Mouse (Mus musculus) left cerebral cortex, postnatal 4 days (tissue): ENCODE results near the gene Asap3. TPM values are rescaled to one million over a fixed set of nuclear protein-coding genes. Genes with fewer than 3 reads are reported as not detected.

ENCODE experiments used
- DNase-seq: peaks from one replicate; pipeline ENCODE4 v3.0.0-alpha.2; 2022
- intact Hi-C: fragments of 180-260 bp; cut with DNase I; formaldehyde crosslinking; loops from one replicate; pipeline ENCODE4 v1.15.1; 2025
- total RNA-seq, 2 experiments: library from RNA; stranded (reverse); gene quantifications; 2 replicates each; pipeline ENCODE4 v1.2.3; 2021

Gene Asap3
- 1 to 10 TPM; 4.2 to 4.9 TPM for total RNA-seq

GRCm38 (mm10) chr4:136206033-136206893, at the start of gene Asap3:
Asap3 (plus strand) TSS chr4:136206365.
- peak; percentile 98 for DNase-seq
- intact Hi-C loops, result loop anchor here (5.0 kb wide), 1 partner anchor 36 kb away; no protein-coding TSS in a partner anchor

- intact Hi-C loops, result loop anchor here (2.0 kb wide), 1 partner anchor 88 kb away; no protein-coding TSS in a partner anchor
- no peak for DNase-seq
Observed at GRCm38 (mm10) chr4:136158498-136158897, 47.7 kb upstream of the Asap3 start.

GRCm38 (mm10) chr4:136159802-136160397, 46.3 kb upstream of the Asap3 start:
- DNase-seq, result peak; percentile 68
- intact Hi-C loops, result loop anchor here (2.0 to 5.0 kb wide), 3 partner anchors 42 to 203 kb away; no protein-coding TSS in a partner anchor

GRCm38 (mm10) chr4:136163448-136163847, 42.7 kb upstream of the Asap3 start:
- DNase-seq, result peak; percentile 90
- intact Hi-C loops, result loop anchor here (5.0 kb wide), 2 partner anchors 39 to 206 kb away; no protein-coding TSS in a partner anchor

DNA sequence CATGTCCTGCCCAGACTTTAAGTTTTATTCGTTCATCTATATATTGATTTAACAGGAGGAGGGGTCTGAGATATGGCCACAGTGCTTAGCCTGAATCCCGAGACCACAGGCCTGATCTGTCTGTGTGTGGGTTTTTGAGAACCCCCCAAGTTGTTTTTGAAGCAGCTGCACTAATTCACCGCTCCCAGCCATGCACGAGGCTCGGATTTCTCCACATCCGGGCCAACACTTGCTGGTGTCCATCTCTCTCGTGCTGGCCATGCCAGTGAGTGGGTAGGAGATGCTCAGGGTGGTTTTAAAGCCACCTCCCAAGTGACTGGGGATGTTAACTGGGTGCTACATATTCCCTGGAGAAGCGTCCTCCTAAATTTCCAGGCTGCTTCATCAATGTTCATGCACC, 41.2 kb upstream of the Asap3 start:
- intact Hi-C loops, result loop anchor here (5.0 kb wide), 2 partner anchors 37 to 208 kb away; no protein-coding TSS in a partner anchor
- no peak for DNase-seq

- no peak for DNase-seq
- intact Hi-C loops, result no loop called here
Observed at GRCm38 (mm10) chr4:136167701-136168100, 38.5 kb upstream of the Asap3 start.

DNA sequence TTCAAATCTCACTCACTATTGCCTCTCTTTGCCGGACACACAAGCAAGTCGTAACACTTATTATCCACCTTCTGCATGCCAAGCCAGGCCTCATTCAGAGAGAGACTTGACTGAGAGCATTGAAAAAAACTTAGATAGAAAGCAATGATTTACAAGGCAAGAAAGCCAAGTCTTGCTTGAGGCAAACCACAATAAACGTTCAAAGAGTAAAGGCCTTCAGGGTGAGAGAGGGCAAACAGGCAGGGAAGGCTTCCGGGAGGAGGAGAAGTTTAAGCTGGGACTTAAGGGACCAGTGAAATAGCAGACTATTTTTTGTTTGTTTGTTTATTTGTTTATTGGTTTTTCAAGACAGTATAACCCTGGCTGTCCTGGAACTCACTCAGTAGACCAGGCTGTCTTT, 35.8 kb upstream of the Asap3 start:
- no peak for DNase-seq
- intact Hi-C loops, result no loop called here

GRCm38 (mm10) chr4:136171455-136171854, 34.7 kb upstream of the Asap3 start:
- intact Hi-C loops, result no loop called here
- no peak for DNase-seq

- DNase-seq, result peak; percentile 78
- intact Hi-C loops, result no loop called here
Observed at GRCm38 (mm10) chr4:136172011-136172541, 34.1 kb upstream of the Asap3 start, which contains the start of gene E2f2. E2f2 (plus strand) TSS chr4:136172394.

- intact Hi-C loops, result no loop called here
- DNase-seq, result peak; percentile 90
Observed at GRCm38 (mm10) chr4:136172542-136173209, 33.5 kb upstream of the Asap3 start.

GRCm38 (mm10) chr4:136173210-136173715, 32.9 kb upstream of the Asap3 start:
- no peak for DNase-seq
- intact Hi-C loops, result no loop called here

GRCm38 (mm10) chr4:136174216-136175193, 31.7 kb upstream of the Asap3 start:
- no peak for DNase-seq
- intact Hi-C loops, result no loop called here

- DNase-seq, result no peak
- intact Hi-C loops, result no loop called here
Observed at GRCm38 (mm10) chr4:136176022-136176552, 30.1 kb upstream of the Asap3 start.

DNA sequence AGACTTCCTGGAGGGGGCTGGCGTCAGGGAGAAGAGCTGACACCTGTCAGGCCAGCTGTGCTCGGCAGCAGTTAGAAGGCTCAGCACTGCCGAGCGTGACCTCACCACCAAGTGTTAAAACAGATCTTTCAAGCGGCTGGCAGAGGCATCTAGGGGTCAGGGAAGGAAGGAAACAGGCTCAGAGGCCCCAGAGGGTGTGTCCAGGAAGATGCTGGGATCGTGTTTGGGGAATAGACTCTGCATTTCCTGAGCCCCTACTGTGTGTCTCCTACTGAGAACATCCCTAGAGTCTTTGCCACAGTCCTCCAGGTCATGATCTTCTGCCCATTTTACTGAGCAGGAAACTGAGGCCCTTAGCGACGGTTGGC, 28.9 kb upstream of the Asap3 start:
- DNase-seq, result no peak

DNA sequence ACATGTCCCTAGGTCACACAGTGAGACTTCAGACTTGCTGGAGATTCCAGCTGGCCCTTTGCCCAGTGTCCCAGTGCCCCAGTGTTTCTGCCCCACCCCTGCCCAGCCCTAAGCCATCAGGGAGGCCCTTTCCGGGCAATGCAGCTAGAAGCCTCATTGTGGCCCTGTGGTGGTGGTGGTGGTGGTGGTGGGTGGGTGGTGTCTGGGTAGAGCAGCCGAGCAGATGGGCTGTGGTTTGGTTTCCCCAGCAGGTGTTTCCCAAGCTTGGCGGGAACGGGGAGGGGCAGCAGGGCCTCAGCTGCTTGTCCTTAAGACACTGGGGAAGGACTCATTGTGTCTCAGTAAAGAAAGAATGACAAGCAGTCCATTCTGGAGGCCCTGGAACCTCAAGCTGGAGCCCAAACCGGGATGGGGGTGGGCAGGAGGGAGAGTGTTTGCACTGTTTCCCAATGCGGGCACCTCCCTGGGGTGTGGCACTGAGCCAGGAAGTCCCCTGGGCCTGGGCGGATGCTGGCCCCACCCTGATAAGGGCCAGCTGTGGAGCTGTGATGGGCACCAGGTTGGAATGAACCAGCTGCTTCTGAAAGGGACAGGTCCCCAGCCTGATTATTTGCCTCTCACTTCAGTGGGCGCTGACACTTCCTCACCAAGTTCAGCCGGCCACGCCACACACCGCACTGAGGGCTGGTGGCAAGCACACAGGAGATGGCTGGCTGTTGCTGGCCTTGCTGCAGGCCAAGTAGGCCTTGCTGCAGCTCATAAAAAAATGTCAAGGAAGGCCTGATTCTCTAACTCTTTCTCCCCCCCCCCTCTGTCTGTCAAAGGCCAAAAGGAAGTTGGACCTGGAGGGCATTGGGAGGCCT, 28.3 kb upstream of the Asap3 start:
- intact Hi-C loops, result no loop called here
- peak; percentile 78 for DNase-seq

More for the DNA sequence above, 28.9 kb upstream of the Asap3 start:
- intact Hi-C loops, result no loop called here

DNA sequence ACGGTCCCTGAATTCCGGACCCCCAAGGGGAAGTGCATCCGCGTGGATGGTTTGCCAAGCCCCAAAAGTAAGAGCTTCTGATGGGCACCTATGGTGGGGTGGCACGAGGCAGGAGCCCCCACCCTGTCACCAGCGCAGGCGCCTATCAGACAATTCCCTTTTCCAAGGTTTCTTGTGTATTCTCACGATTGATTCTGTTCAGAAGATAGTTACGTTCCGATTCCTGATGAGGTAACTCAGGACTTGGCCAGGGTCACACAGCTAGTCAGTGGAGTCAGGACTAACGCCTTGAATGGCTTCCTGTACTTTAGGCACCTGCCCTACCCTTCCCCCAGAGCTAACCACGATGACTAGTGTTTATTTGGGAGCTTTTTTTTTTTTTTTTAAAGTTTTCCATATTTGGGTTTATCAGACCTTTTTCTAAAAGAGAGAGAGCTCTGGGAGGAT, 27.7 kb upstream of the Asap3 start:
- intact Hi-C loops, result no loop called here
- no peak for DNase-seq

GRCm38 (mm10) chr4:136179456-136179855, 26.7 kb upstream of the Asap3 start:
- DNase-seq, result no peak
- intact Hi-C loops, result no loop called here

GRCm38 (mm10) chr4:136179998-136180397, 26.2 kb upstream of the Asap3 start:
- intact Hi-C loops, result no loop called here
- DNase-seq, result peak; percentile 87
